Mouse (Mus musculus) heart, embryonic 15.5 days (tissue): Measurements from ENCODE around the gene AC161166.1. TPM values are rescaled to one million over a fixed set of nuclear protein-coding genes. Genes with fewer than 3 reads are reported as not detected.
A peak's percentile ranks its signal among the peaks of the same experiment; 100 is the strongest.

Experiments used
- ATAC-seq: fragments of 200-750 bp; cut with Nextera tagmentation; replicated peaks from 2 replicates; pipeline ENCODE4 v1.8.0; 2017; ENCODE audit warnings: low read depth, moderate TSS enrichment; ENCODE audit not compliant: insufficient number of reproducible peaks, insufficient read depth, low FRiP score
- H3K27ac ChIP-seq: fragments of 300-500 bp; sonication (generic); 2 replicates; pipeline ENCODE4 v1.5.1; 2015; ENCODE audit warnings: mild to moderate bottlenecking, inconsistent platforms
- H3K27me3 ChIP-seq: fragments of 300-500 bp; sonication (generic); 2 replicates; pipeline ENCODE4 v1.6.1; 2015; ENCODE audit warnings: inconsistent platforms
- H3K36me3 ChIP-seq: fragments of 300-500 bp; sonication (generic); 2 replicates; pipeline ENCODE4 v1.6.1; 2015; ENCODE audit warnings: mild to moderate bottlenecking, inconsistent platforms
- H3K4me1 ChIP-seq: fragments of 300-500 bp; sonication (generic); replicated peaks from 2 replicates; pipeline ENCODE4 v1.6.1; 2015; ENCODE audit warnings: inconsistent platforms
- H3K4me2 ChIP-seq: fragments of 300-500 bp; sonication (generic); 2 replicates; pipeline ENCODE4 v1.6.1; 2015; ENCODE audit warnings: inconsistent platforms, mild to moderate bottlenecking, moderate library complexity
- H3K4me3 ChIP-seq: fragments of 300-500 bp; sonication (generic); 2 replicates; pipeline ENCODE4 v1.5.1; 2015; ENCODE audit warnings: mild to moderate bottlenecking, inconsistent platforms
- H3K9ac ChIP-seq: fragments of 300-500 bp; sonication (generic); 2 replicates; pipeline ENCODE4 v1.6.1; 2015; ENCODE audit warnings: mild to moderate bottlenecking, inconsistent platforms
- H3K9me3 ChIP-seq: fragments of 300-500 bp; sonication (generic); replicated peaks from 2 replicates; pipeline ENCODE4 v1.6.1; 2016; ENCODE audit warnings: inconsistent platforms
- WGBS: fragments of 180-500 bp; shearing (Covaris S2); methylation state at CpG from one replicate; pipeline ENCODE4 v1.1.7; 2015; ENCODE audit warnings: mixed read lengths; 5-methylcytosine and 5-hydroxymethylcytosine counted together
- polyA plus RNA-seq: library from polyadenylated mRNA; unstranded; fragments of >200 nt; fragmentation: Nextera tagmentation; extraction: Ambion mirVana; gene quantifications from 2 replicates; pipeline ENCODE4 v1.2.1, GENCODE M21; 2015

The AC161166.1 gene
- polyA plus RNA-seq, 1 experiment from 2014 or later = 0.29 TPM

DNA sequence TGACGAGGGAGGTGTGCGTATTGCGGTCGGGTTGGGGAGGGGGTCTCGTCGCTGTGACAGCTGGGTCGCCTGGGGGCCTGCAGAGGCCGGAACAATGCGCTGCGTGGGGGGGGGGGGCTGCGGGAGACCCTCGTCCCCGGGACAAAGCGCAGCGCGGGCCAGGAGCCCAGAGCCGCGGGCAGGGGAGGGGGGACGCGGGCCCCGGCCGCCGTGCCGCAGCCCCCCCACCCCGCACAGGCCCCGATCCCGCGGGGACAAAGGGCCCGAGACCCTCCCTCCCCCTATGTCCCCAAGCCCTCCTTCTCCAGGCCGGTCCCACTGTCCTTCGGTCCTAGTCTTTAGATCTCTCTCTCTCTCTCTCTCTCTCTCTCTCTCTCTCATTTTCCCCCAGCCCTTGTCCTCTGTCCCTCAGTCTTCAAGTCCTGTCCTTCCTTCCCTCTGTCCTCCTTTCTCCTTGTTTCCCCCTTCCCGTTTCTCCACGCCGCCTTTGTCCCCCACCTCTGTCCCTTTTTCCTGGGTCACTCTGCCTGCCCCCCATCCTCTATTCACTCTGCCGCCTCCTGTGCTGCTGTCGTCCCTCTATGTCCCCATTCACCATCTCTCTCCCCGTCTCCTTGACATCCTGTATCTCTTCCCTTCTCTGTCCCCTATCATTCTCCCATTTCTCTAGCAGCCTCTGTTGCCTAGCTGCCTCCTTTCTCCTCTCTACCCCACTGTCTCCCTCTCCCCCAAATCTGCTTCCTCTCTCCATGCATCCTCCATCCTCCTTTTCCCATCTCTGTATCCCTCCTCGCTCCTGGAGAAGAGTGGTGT is 29.8 kb downstream of the AC161166.1 start:
- peaks cover 69% of the 10 kb centered on the region for H3K27me3 ChIP-seq

GRCm38 (mm10) chr7:24481474-24482207 is 30.6 kb downstream of the AC161166.1 start, which contains the start of gene Cadm4:
Cadm4 (plus strand) TSS chr7:24482023.
- Histone ChIP-seq H3K36me3 (no peaks in the 10 kb centered on the region), H3K9ac (peak within 1 kb of the TSS; percentile 58), H3K9me3 (no peaks in the 10 kb centered on the region), H3K4me1 (peaks cover 14% of the 10 kb centered on the region), H3K27me3 (peaks cover 69% of the 10 kb centered on the region), H3K4me3 (peak within 1 kb of the TSS; percentile 62), H3K4me2 (peak within 1 kb of the TSS; percentile 91), H3K27ac (no peak within 1 kb of the TSS)
- WGBS = under 1% methylated on average over 78 of the region's 83 CpGs
- ATAC-seq = peak; percentile 77

More for the DNA sequence above, 29.8 kb downstream of the AC161166.1 start:
- H3K36me3 ChIP-seq = no peaks in the 10 kb centered on the region
- peaks cover 14% of the 10 kb centered on the region for H3K4me1 ChIP-seq
- 0 out of 2 replicates have a peak, but pooled peaks have one; percentile 8 for ATAC-seq
- H3K4me3 ChIP-seq = peak overlapping the region; percentile 62
- H3K9me3 ChIP-seq = no peaks in the 10 kb centered on the region
- no peak overlapping the region for H3K27ac ChIP-seq
- H3K4me2 ChIP-seq = peak overlapping the region; percentile 91
- WGBS = 2% methylated on average over 27 of the region's 38 CpGs
- peak overlapping the region; percentile 58 for H3K9ac ChIP-seq

- peak overlapping the region; percentile 91 for H3K4me2 ChIP-seq
- H3K9ac ChIP-seq = no peak overlapping the region
- H3K9me3 ChIP-seq = no peaks in the 10 kb centered on the region
- H3K36me3 ChIP-seq = no peaks in the 10 kb centered on the region
- 11% methylated on average over 14 of the region's 14 CpGs for WGBS
- 0 out of 2 replicates have a peak, but pooled peaks have one; percentile 3 for ATAC-seq
- H3K27me3 ChIP-seq = peaks cover 69% of the 10 kb centered on the region
- peaks cover 14% of the 10 kb centered on the region for H3K4me1 ChIP-seq
- H3K27ac ChIP-seq = no peak overlapping the region
- peak overlapping the region; percentile 62 for H3K4me3 ChIP-seq
Observed at GRCm38 (mm10) chr7:24480986-24481473, 31.2 kb downstream of the AC161166.1 start.

GRCm38 (mm10) chr7:24480121-24480941 is 31.9 kb downstream of the AC161166.1 start:
- Histone ChIP-seq H3K4me2 (no peak overlapping the region), H3K4me1 (peaks cover 14% of the 10 kb centered on the region), H3K27me3 (peaks cover 64% of the 10 kb centered on the region), H3K27ac (no peak overlapping the region), H3K9me3 (no peaks in the 10 kb centered on the region), H3K9ac (no peak overlapping the region), H3K36me3 (no peaks in the 10 kb centered on the region), H3K4me3 (peak overlapping the region; percentile 62; the same call in 1 of the 2 replicates)
- no peak for ATAC-seq
- WGBS = 55% methylated on average over 18 of the region's 18 CpGs

DNA sequence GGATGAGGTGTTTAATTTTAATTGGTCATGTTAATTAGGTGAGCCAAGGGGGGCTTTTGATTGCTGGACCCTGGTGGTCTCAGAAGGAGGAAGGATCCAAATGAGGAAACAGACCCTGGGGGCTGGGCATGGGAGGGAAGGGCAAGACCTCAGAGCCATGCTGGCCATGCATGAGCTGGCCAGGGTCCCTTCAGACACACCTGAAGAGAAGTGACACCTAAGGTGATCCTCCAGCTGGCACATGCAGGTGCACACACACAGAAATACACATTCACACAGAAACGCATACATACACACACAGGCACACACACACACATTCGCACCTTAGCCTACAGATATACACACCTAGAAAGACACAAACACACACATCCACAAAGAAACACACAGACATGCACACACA is 32.6 kb downstream of the AC161166.1 start:
- Histone ChIP-seq H3K36me3 (no peaks in the 10 kb centered on the region), H3K27me3 (peaks cover 60% of the 10 kb centered on the region), H3K4me1 (peaks cover 14% of the 10 kb centered on the region), H3K27ac (no peak overlapping the region), H3K9me3 (no peaks in the 10 kb centered on the region), H3K9ac (no peak overlapping the region), H3K4me3 (no peak overlapping the region), H3K4me2 (no peak overlapping the region)
- no peak for ATAC-seq
- WGBS = 91% methylated on average over 2 of the region's 2 CpGs

DNA sequence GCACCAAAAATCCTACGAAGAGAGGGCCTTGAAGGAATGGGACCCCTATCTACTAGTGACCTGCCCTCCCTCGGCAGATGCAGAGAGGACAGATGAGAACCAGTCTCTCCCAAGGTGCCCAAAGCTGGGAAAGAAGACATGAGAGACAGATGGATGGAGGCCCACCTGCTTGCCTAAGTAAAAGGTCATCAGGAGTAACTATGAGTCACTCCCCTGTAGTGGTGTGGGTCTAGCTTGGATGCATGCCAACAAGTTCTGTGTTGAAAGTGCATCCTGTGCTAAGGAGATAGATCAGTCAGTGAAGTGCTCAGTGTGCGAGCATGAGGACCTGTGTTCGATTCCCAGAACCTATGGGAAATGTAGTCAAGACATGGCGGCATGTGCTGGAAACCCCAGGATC is 33.3 kb downstream of the AC161166.1 start:
- H3K9me3 ChIP-seq = no peaks in the 10 kb centered on the region
- H3K27me3 ChIP-seq = peaks cover 52% of the 10 kb centered on the region
- peaks cover 14% of the 10 kb centered on the region for H3K4me1 ChIP-seq
- H3K36me3 ChIP-seq = no peaks in the 10 kb centered on the region
- H3K9ac ChIP-seq = no peak overlapping the region
- no peak overlapping the region for H3K27ac ChIP-seq
- H3K4me3 ChIP-seq = no peak overlapping the region
- ATAC-seq = no peak
- WGBS = 66% methylated on average over 5 of the region's 5 CpGs
- no peak overlapping the region for H3K4me2 ChIP-seq

GRCm38 (mm10) chr7:24476856-24477255 is 35.4 kb downstream of the AC161166.1 start:
- peaks cover 34% of the 10 kb centered on the region for H3K27me3 ChIP-seq
- no peak overlapping the region for H3K9ac ChIP-seq
- H3K27ac ChIP-seq = no peak overlapping the region
- WGBS = 76% methylated on average over 7 of the region's 7 CpGs
- no peaks in the 10 kb centered on the region for H3K36me3 ChIP-seq
- H3K4me2 ChIP-seq = no peak overlapping the region
- H3K4me1 ChIP-seq = peaks cover 9% of the 10 kb centered on the region
- no peak overlapping the region for H3K4me3 ChIP-seq
- no peak for ATAC-seq
- no peaks in the 10 kb centered on the region for H3K9me3 ChIP-seq

- ATAC-seq = no peak
- 76% methylated on average over 8 of the region's 8 CpGs for WGBS
- Histone ChIP-seq H3K27ac (no peak overlapping the region), H3K9me3 (no peaks in the 10 kb centered on the region), H3K4me3 (no peak overlapping the region), H3K36me3 (no peaks in the 10 kb centered on the region), H3K4me1 (peaks cover 5% of the 10 kb centered on the region), H3K9ac (no peak overlapping the region), H3K4me2 (no peak overlapping the region), H3K27me3 (peaks cover 29% of the 10 kb centered on the region)
Observed at GRCm38 (mm10) chr7:24476338-24476737, 35.9 kb downstream of the AC161166.1 start.

DNA sequence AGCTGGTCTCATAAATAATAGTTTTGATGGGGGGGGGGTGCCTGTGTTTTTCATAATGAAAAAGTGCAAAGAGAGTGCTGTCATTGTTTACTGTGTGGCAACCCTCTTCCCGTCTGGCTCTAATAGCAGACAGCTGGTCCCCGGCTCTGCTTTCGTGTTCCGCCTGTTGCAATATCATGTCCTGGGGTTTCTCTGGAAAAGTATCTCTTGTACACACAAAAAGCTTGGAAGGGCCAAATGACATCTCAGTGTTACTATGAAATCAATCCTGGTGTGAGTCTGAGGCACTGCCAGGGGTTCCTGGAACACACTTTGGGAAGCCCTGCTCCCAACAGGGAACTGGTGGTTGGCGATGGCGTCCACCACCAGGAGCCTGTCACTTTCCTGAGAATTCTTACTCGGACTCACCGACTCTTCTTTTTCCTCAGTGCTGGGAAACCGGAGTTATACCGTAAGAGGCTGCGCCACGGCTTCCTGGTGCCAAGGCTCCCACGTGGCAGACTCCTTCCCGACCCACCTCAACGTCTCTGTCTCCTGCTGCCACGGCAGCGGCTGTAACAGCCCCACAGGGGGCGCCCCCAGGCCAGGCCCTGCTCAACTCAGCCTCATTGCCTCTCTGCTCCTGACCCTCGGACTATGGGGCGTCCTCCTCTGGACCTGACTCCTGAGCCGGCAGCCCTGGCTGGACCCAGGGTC is 37.3 kb downstream of the AC161166.1 start:
- Histone ChIP-seq H3K4me2 (no peak overlapping the region), H3K9me3 (no peaks in the 10 kb centered on the region), H3K27me3 (peaks cover 15% of the 10 kb centered on the region; the same call in 1 of the 2 replicates), H3K4me3 (no peak overlapping the region), H3K4me1 (no peaks in the 10 kb centered on the region), H3K9ac (no peak overlapping the region), H3K36me3 (no peaks in the 10 kb centered on the region), H3K27ac (no peak overlapping the region)
- WGBS = 46% methylated on average over 21 of the region's 21 CpGs
- ATAC-seq = no peak

DNA sequence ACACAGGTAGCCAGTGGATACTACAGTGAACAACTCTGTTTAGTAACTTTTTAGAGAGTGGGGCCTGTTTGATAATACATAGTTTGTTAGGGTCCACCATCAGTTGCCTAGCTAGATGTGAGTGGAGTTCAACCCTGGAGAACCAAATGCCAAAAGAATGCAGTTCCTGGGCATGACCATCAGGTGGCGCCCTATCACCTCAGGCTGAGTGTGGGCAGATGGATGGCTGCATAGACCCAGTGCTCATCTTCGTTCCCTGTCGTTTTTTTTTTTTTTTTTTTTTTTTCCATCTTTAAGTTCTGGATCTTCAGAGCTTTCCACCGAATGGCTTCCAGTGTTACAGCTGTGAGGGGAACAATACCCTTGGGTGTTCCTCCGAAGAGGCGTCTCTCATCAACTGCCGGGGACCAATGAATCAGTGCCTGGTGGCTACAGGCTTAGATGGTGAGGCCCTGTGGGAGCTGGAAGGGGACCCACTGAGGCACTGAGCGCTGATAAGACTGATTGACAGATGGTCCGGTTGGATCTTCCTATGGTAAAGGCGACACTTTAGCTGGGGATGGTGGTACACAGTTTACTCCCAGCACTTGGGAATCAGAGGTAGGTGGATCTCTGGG is 38.2 kb downstream of the AC161166.1 start:
- H3K9ac ChIP-seq = no peak overlapping the region
- peaks cover 7% of the 10 kb centered on the region; the same call in 1 of the 2 replicates for H3K27me3 ChIP-seq
- no peak for ATAC-seq
- 53% methylated on average over 10 of the region's 10 CpGs for WGBS
- H3K9me3 ChIP-seq = no peaks in the 10 kb centered on the region
- no peaks in the 10 kb centered on the region for H3K36me3 ChIP-seq
- no peak overlapping the region for H3K4me3 ChIP-seq
- H3K4me1 ChIP-seq = no peaks in the 10 kb centered on the region
- H3K4me2 ChIP-seq = no peak overlapping the region
- no peak overlapping the region for H3K27ac ChIP-seq
